Mouse (Mus musculus) limb, embryonic 15.5 days (tissue): ENCODE measurements around the gene Hcls1. TPM values are rescaled to one million over a fixed set of nuclear protein-coding genes. Genes with fewer than 3 reads are reported as not detected.
A peak's percentile ranks its signal among the peaks of the same experiment; 100 is the strongest.

ENCODE experiments used
- ATAC-seq: fragments of 200-750 bp; cut with Nextera tagmentation; 2 replicates; pipeline ENCODE4 v1.8.0; 2017; ENCODE audit warnings: low read depth, moderate TSS enrichment; ENCODE audit not compliant: insufficient number of reproducible peaks, low FRiP score, low TSS enrichment
- H3K27ac ChIP-seq: fragments of 300-500 bp; sonication (generic); 2 replicates; pipeline ENCODE4 v1.5.1; 2015; ENCODE audit warnings: moderate library complexity, mild to moderate bottlenecking, inconsistent platforms
- H3K27me3 ChIP-seq: fragments of 300-500 bp; sonication (generic); 2 replicates; pipeline ENCODE4 v1.6.1; 2015; ENCODE audit warnings: inconsistent platforms
- H3K36me3 ChIP-seq: fragments of 300-500 bp; sonication (generic); 2 replicates; pipeline ENCODE4 v1.6.1; 2015; ENCODE audit warnings: inconsistent platforms
- H3K4me1 ChIP-seq: fragments of 300-500 bp; sonication (generic); 2 replicates; pipeline ENCODE4 v1.6.1; 2015; ENCODE audit warnings: inconsistent platforms
- H3K4me2 ChIP-seq: fragments of 300-500 bp; sonication (generic); 2 replicates; pipeline ENCODE4 v1.6.1; 2015; ENCODE audit warnings: mild to moderate bottlenecking, inconsistent platforms
- H3K4me3 ChIP-seq: fragments of 300-500 bp; sonication (generic); 2 replicates; pipeline ENCODE4 v1.5.1; 2015; ENCODE audit warnings: mild to moderate bottlenecking, inconsistent platforms
- H3K9ac ChIP-seq: fragments of 300-500 bp; sonication (generic); 2 replicates; pipeline ENCODE4 v1.6.1; 2015; ENCODE audit warnings: inconsistent platforms
- H3K9me3 ChIP-seq: fragments of 300-500 bp; sonication (generic); 2 replicates; pipeline ENCODE4 v1.6.1; 2016; ENCODE audit warnings: inconsistent platforms
- WGBS: fragments of 180-500 bp; shearing (Covaris S2); methylation state at CpG from one replicate; pipeline ENCODE4 v1.1.7; 2015; 5-methylcytosine and 5-hydroxymethylcytosine counted together
- polyA plus RNA-seq: library from polyadenylated mRNA; unstranded; fragments of >200 nt; fragmentation: Nextera tagmentation; extraction: Ambion mirVana; gene quantifications from 2 replicates; pipeline ENCODE4 v1.2.1, GENCODE M21; 2015

The Hcls1 gene
- polyA plus RNA-seq, 1 experiment from 2014 or later = 7.6 TPM

DNA sequence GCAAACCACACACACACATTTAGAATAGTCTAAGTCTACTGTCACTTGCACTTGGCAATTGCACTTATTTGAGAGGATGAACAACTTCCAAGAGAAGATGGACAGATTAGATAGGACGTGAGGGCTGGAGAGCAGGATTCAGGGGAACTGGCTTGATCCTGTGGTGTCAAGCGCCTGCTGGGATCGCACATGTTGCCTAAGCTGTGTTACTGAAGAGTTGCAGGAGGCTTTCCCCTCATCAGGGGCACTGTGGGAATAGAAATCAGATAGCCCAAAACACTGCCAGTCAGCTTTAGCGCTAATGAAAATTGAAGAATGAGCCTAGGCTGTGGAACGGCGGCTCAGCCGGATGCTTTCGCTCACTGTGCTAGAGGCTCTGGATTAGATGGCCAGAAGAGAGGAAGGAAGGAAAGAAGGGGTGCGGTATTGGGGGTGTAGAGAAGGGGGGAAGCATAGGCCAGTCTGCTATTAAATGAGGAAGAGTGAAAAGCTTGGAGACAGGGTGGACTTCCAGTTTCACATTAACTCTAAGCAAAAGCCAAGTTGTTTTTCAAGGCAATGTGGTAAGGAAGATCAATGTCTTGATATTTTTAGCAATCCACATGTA lies 64.7 kb downstream of the Hcls1 start:
- no peak overlapping the region for H3K4me3 ChIP-seq
- no peak overlapping the region for H3K9ac ChIP-seq
- no peaks in the 10 kb centered on the region for H3K4me1 ChIP-seq
- no peak overlapping the region for H3K27ac ChIP-seq
- no peaks in the 10 kb centered on the region for H3K27me3 ChIP-seq
- no peak overlapping the region for H3K4me2 ChIP-seq
- no peak for ATAC-seq
- 80% methylated on average over 9 of the region's 9 CpGs for WGBS
- H3K36me3 ChIP-seq = no peaks in the 10 kb centered on the region
- H3K9me3 ChIP-seq = no peaks in the 10 kb centered on the region

DNA sequence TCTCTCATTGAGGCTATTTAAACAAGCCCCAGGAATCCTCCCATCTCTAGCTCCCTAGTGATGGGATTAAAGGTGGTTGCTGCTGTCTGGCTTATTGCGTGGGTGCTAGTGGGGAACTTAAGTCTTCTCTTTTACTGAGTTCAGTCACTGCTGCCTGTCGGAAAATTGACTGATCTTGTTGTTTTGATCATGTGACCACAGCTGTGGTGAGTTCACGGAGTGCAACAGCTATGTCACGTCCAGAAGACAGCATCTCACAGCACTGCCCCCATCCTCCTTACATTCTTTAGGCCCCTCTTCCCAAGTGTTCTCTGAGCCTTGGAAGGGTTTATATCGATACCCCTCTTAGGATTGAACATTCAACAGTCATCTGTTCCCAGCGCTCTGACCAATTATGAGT lies 74.5 kb downstream of the Hcls1 start:
- Histone ChIP-seq H3K36me3 (no peaks in the 10 kb centered on the region), H3K4me3 (no peak overlapping the region), H3K4me1 (peaks cover 18% of the 10 kb centered on the region), H3K9ac (no peak overlapping the region), H3K9me3 (no peaks in the 10 kb centered on the region), H3K4me2 (no peak overlapping the region), H3K27ac (no peak overlapping the region), H3K27me3 (no peaks in the 10 kb centered on the region)
- WGBS = 70% methylated on average over 6 of the region's 6 CpGs
- ATAC-seq = no peak

DNA sequence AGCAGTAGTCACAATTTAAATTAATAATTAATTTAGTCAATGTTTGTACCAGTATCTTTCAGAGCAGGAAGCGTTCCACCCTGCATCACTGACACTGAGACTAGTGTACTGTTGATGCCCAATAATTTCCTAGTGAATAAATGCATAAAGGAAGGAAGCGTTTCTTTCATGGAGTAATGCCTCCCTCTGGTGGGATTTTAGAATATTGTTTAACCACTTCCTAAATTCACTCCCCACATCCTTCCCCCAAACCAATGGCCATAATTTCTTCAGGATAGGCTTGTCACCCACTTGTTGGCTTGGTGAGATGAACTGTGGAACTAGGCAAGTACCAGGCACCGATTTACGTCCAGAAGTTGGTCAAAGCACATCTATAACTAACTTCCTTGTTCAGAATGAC lies 75.6 kb downstream of the Hcls1 start:
- no peak overlapping the region for H3K27ac ChIP-seq
- no peak for ATAC-seq
- peaks cover 18% of the 10 kb centered on the region for H3K4me1 ChIP-seq
- no peaks in the 10 kb centered on the region for H3K27me3 ChIP-seq
- H3K4me3 ChIP-seq = no peak overlapping the region
- H3K9ac ChIP-seq = no peak overlapping the region
- no peak overlapping the region for H3K4me2 ChIP-seq
- 51% methylated on average over 4 of the region's 4 CpGs for WGBS
- no peaks in the 10 kb centered on the region for H3K36me3 ChIP-seq
- no peaks in the 10 kb centered on the region for H3K9me3 ChIP-seq

DNA sequence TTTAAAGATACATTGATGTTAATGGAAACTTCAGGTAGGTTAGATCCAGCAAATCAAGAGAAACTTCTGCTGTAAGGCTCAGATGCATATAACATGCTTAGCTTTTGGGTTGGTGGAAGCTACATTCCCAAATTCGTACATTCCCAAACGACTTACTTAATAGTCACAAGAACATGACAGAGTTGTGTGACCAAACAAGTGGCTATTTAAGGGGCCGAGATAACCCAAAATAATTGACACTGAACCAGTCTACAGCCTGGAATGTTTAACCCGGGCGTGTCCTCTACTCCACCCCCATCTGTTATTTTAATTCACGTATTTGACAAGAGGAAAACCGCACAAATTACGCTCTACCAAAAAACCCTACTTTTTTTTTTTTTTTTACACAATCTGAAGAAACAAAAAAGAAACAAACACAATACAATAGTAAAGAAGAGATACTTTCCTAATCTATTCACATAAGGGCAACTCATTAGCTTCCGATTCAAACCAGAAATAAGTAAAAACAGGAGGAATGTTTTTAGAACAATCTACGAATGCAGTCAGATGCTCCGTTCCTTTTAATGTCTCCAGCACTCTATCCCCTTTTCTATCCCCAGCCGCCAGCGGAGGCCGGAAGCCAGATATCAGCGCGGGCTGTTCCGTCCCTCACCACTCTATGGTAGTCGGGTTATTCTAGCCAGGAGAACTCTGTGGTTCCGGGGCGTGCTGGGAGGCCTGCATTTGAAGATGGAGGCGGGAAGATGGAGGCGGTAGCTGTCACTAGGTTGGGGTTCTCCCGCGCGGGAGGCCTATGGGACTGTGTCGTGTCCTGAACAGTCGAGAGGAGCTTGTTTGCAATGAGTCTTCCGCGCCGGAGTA lies 76.5 kb downstream of the Hcls1 start, which contains the start of gene Polq:
Polq (plus strand) TSS at position 726 of the 861 bp plus-strand sequence.
- peak; percentile 94 for ATAC-seq
- 4% methylated on average over 30 of the region's 30 CpGs for WGBS
- peak within 1 kb of the TSS; percentile 55 for H3K9ac ChIP-seq
- H3K36me3 ChIP-seq = no peaks in the 10 kb centered on the region; the same call in 1 of the 2 replicates
- H3K4me3 ChIP-seq = peak within 1 kb of the TSS; percentile 76
- peaks cover 18% of the 10 kb centered on the region for H3K4me1 ChIP-seq
- H3K27me3 ChIP-seq = no peaks in the 10 kb centered on the region
- no peaks in the 10 kb centered on the region for H3K9me3 ChIP-seq
- H3K4me2 ChIP-seq = peak within 1 kb of the TSS; percentile 92
- no peak within 1 kb of the TSS for H3K27ac ChIP-seq

DNA sequence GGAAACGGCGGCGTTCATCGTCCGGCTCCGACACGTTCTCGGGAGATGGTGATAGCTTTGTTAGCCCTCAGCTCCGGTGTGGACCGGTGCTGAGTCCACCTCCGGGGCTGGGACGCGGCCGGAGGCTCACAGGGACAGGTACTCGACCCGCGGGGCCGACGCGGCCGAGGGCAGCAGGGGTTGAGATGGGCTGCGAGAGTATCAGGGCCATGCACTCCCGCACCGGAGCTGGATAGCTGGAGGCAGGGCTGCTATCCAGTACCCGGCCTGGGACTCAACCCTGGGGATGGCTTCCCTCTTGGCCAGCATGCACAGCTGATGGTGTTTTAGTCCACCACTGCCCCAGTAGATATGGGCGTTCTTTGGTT lies 77.1 kb downstream of the Hcls1 start:
- H3K4me1 ChIP-seq = peaks cover 18% of the 10 kb centered on the region
- peak overlapping the region; percentile 55 for H3K9ac ChIP-seq
- no peaks in the 10 kb centered on the region for H3K27me3 ChIP-seq
- WGBS = under 1% methylated on average over 26 of the region's 26 CpGs
- peak overlapping the region; percentile 76 for H3K4me3 ChIP-seq
- peak; percentile 60 for ATAC-seq
- no peaks in the 10 kb centered on the region for H3K9me3 ChIP-seq
- no peaks in the 10 kb centered on the region; the same call in 1 of the 2 replicates for H3K36me3 ChIP-seq
- peak overlapping the region; percentile 92 for H3K4me2 ChIP-seq
- no peak overlapping the region for H3K27ac ChIP-seq

DNA sequence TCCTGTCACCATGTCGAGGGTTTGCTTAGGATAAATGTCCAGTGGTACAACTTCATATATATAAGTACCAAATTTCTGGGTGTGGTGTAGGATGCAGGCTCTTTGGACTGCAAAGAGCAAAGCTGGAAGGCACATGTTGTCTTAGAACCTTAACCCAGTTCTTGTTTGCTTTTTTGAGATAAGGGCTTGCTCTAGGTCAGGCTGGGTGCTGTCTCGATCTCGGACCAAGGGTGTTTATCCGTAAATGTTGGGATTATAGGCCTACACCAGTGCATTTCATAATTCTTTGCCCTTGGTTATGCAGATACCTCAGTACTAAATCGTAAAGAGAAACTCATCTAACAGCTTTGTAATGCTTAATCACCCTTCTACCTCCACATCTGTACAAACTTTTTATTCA lies 77.6 kb downstream of the Hcls1 start:
- no peak overlapping the region for H3K27ac ChIP-seq
- peak overlapping the region; percentile 55; the same call in 1 of the 2 replicates for H3K9ac ChIP-seq

More for the DNA sequence above, 77.6 kb downstream of the Hcls1 start:
- Histone ChIP-seq H3K4me1 (peaks cover 18% of the 10 kb centered on the region), H3K4me2 (peak overlapping the region; percentile 92), H3K9me3 (no peaks in the 10 kb centered on the region), H3K36me3 (no peaks in the 10 kb centered on the region; the same call in 1 of the 2 replicates), H3K4me3 (peak overlapping the region; percentile 76), H3K27me3 (no peaks in the 10 kb centered on the region)
- ATAC-seq = no peak
- 63% methylated on average over 5 of the region's 5 CpGs for WGBS

Other genes with a start within 250 kb of the Hcls1 start
- gene Ildr1, start 241.0 kb upstream of the Hcls1 start, polyA plus RNA-seq = 1.8 and 2.1 TPM in 2 replicates
- gene Slc15a2, start 150.0 kb upstream of the Hcls1 start, polyA plus RNA-seq = 3.4 and 4.9 TPM in 2 replicates
- gene Iqcb1, start 106.6 kb upstream of the Hcls1 start, polyA plus RNA-seq = 32.6 and 36.1 TPM in 2 replicates
- 9.8 and 10.7 TPM in 2 replicates for gene Eaf2, start 60.0 kb upstream of the Hcls1 start, polyA plus RNA-seq
- gene Golgb1, start 59.8 kb upstream of the Hcls1 start, polyA plus RNA-seq = 116 and 127 TPM in 2 replicates
- gene Fbxo40, start 55.5 kb downstream of the Hcls1 start, polyA plus RNA-seq = 0.31 and 0.32 TPM in 2 replicates
- 4.9 and 5.9 TPM in 2 replicates for gene Polq, start 76.8 kb downstream of the Hcls1 start, polyA plus RNA-seq